Mouse (Mus musculus): ENCODE data around the gene Cog2.

Gene Cog2

DNA sequence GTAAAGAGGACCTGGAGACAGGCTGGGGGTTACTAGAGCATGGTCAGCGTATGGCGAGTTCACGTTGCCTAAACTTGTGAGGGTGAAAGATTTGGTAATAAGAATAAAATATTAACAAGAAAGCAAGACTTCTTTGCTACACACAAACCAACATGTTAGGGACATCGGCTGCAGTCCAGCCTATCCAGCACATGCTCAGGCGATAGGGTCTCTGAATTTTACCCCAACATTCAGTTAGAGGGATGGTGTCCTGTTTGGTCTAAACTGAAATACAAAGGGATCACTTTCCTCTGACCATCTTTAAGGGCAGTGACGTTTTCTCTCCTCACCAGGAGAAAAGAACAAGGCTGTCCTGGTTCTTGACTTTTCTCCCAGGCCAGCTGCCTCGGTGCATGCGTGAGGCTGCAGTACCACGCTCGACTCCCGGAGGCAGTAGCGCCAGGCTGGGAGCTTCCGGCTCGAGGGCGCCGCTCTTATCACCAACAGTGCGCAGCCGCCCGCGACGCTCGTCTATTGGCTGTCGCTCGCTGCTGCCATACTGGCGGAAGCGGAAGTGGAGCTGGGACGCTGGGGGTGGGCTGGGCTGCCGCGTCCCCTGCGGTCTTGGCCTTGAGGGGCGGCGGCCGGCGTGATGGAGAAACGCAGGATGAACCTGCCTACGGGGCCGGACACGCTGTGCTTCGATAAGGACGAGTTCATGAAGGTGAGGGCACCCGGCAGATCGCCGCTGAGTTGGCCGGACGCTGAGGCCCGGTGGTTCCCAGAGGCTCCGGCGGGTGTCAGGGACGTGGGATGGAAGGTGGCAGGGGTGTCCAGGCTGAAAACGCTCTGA is at the start of gene Cog2:
Gene Cog2 (plus strand): TSS at position 519 of the 832 bp plus-strand sequence.
- in situ Hi-C loops (cut with MseI, MboI) = no loop called here

GRCm38 (mm10) chr8:124475690-124476089 is 44.9 kb upstream of the Cog2 start:
- in situ Hi-C loops (cut with MseI, MboI) = no loop called here

DNA sequence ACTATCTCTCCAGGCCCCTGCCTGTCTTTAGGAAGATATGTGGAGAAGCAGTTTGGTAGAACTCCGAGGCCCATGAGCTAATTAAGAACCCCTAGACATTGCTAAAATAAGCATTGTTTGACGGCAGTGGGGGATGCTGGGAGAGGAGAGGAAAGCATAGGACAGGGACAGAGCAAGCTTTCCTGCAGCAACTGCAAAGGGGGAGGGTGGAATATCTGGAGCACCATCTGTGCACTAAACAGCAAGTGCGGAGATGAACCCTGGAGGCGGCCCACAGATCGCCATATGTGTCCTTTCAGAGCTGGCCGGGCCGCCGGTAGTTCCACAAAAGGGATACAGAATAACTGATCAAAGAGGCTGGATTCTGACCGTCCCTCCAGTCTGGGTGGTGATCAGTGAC is 43.9 kb upstream of the Cog2 start:
- in situ Hi-C loops (cut with MseI, MboI) = no loop called here

- in situ Hi-C loops (cut with MseI, MboI) = no loop called here
Measured at GRCm38 (mm10) chr8:124479251-124479650, 41.3 kb upstream of the Cog2 start.

DNA sequence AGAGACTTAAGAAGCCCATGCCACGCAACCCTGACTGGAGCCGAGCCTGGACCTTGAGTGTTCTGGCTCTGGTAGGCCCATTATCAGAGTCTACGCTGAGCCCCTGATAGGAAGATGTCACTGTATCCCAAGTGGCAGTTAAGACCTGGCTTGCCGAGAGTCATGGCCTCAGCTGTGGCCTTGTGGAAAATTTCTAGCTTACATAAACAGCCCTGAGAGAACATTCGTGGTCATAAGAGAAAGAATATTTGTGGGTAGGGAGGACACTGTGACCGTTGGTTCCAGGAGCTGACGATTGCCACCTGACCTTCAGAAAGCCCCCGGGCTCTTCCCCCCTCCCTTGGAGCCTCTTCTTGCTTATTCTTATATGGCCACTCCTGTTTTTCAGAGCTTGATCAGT is 40.2 kb upstream of the Cog2 start:
- in situ Hi-C loops (cut with MseI, MboI) = no loop called here

- in situ Hi-C loops (cut with MseI, MboI) = no loop called here
Measured at GRCm38 (mm10) chr8:124482790-124483189, 37.8 kb upstream of the Cog2 start.

- in situ Hi-C loops (cut with MseI, MboI) = no loop called here
Measured at GRCm38 (mm10) chr8:124483356-124484115, 37.0 kb upstream of the Cog2 start.

- in situ Hi-C loops (cut with MseI, MboI) = no loop called here
Measured at GRCm38 (mm10) chr8:124489311-124489710, 31.3 kb upstream of the Cog2 start.

DNA sequence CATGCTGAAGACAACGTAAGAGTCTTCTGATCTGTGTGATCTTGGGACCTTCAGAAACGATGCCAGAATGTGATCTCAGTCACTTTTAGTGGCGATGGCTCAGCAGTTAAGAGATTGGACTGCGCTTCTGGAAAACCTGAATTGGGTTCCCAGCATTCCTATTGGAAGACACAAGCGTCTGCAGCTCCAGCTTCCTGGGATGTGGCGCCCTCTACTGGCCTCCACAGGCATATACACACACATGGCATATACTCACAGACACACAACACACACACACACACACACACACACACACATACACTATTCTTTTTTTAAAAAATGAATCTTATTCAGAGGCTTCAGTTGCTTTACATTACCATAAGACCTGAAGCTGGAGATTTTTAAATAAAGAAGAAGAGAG is 30.8 kb upstream of the Cog2 start:
- in situ Hi-C loops (cut with MseI, MboI) = no loop called here

DNA sequence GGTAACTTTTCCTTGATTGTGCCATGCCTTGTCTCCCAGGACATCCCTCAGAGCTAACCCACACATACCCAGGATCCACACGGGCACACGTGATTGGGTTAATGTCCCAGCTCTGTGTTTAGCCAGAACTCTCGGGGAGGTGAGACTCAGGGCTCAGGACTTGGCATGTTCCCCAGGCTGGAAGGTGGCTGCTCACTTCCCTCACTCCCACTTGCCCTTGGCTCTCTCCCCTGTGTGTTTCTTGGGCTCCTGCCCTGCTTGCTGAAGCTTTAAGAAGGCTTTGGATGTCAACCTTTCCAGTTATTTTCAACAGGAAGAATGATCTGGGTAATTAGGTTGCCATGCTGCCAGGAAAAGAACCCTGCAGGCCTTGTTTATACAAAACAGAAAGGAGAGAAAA is 26.2 kb upstream of the Cog2 start:
- in situ Hi-C loops (cut with MseI, MboI) = no loop called here

GRCm38 (mm10) chr8:124494955-124495354 is 25.6 kb upstream of the Cog2 start:
- in situ Hi-C loops (cut with MseI, MboI) = no loop called here

- in situ Hi-C loops (cut with MseI, MboI) = no loop called here
Measured at GRCm38 (mm10) chr8:124495676-124496075, 24.9 kb upstream of the Cog2 start.

DNA sequence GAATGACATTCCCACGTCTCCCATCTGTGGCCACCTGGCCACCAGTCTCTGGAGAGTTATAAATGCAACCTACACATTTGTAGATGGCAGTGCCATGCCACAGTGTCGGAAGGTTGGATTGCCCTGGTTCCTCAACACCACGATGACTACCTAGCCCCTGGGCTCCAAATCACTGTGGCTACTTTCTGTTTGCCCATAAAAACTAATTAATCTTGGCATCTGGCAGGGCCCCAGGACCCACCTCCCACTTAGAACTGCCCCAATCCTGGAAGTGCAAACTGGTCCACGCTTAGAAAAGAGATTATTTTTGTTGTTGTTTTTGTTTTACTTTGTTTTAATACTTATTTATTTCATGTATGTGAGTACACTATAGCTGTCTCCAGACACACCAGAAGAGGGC is 24.3 kb upstream of the Cog2 start:
- in situ Hi-C loops (cut with MseI, MboI) = no loop called here

- in situ Hi-C loops (cut with MseI, MboI) = no loop called here
Measured at GRCm38 (mm10) chr8:124496871-124497270, 23.7 kb upstream of the Cog2 start.

DNA sequence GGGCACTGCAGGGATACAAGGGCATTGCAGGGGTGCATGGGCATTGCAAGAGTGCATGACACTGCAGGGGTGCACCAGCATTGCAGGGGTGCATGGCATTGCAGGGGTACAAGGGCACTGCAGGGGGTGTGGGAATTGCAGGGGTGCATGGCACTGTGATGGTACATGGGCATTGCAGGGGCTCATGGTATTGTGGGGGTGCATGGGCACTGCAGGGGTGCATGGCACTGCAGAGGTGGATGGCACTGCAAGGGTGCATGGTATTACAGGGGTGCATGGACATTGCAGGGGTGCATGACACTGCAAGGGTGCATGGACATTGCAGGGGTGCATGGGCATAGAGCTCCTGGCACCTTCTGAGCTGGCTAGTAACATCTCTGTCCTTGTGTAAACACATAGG is 22.2 kb upstream of the Cog2 start:
- in situ Hi-C loops (cut with MseI, MboI) = no loop called here

- in situ Hi-C loops (cut with MseI, MboI) = no loop called here
Measured at GRCm38 (mm10) chr8:124499236-124499937, 21.2 kb upstream of the Cog2 start.

GRCm38 (mm10) chr8:124499938-124500239 is 20.7 kb upstream of the Cog2 start:
- in situ Hi-C loops (cut with MseI, MboI) = no loop called here

GRCm38 (mm10) chr8:124505626-124506025 is 14.9 kb upstream of the Cog2 start:
- in situ Hi-C loops (cut with MseI, MboI) = no loop called here

DNA sequence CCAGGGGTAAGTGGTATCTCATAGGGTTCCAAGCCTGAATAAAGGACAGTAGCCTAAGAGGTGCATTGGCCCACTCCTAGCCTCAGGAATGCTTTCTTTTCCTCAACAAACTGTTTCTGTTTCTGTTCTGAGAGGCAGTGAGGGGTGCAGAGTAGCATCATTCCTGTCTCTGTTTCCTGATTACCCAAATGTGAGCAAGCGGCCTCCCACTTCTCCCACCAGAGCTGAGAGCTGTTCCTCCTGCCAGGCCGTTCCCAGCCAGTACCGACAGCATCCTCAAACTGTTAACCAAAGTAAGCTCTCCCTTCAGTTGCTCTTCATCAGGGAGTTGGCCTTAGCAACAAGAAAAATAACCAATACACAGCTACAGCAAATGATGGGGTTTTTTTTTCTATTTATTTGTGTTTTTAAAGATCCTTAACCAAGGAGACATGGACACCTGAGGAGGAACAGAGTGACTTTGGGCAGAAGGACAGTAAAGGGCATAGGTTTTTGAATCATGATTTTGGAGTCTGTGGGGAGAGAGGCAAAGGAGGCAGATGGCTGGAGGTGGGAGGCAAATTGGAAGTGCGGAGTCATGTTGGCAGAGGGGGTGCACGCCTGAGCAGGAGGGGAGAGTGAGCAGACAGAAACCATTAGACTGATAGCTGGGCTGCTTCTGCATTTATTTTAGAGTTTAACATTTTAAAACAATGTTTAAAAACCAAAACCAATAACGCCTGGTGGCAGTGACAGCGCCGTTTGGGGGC is 12.8 kb upstream of the Cog2 start:
- in situ Hi-C loops (cut with MseI, MboI) = no loop called here

- in situ Hi-C loops (cut with MseI, MboI) = no loop called here
Measured at GRCm38 (mm10) chr8:124508321-124508695, 12.3 kb upstream of the Cog2 start.

GRCm38 (mm10) chr8:124509156-124509555 is 11.4 kb upstream of the Cog2 start:
- in situ Hi-C loops (cut with MseI, MboI) = no loop called here

DNA sequence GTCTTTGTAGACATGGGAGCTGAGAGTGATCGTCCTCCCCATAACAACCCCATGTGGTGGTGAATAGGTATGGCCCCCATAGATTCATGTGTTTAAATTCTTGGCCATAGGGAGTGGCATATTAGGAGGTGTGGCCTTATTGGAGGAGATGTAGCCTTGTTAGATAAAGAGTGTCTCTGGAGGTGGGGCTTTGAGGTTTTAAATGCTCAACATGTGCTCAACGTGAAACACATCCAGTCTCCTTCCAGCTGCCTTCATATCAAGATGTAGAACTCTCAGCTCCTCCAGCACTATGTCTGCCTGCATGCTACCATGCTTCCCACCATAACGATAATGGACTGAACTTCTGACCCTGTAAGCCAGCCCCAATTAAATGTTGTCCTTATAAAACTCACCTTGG is 4.5 kb upstream of the Cog2 start:
- in situ Hi-C loops (cut with MseI, MboI) = no loop called here

All from mouse trophoblast stem cell (cell line).